In the genomic region with DNA sequence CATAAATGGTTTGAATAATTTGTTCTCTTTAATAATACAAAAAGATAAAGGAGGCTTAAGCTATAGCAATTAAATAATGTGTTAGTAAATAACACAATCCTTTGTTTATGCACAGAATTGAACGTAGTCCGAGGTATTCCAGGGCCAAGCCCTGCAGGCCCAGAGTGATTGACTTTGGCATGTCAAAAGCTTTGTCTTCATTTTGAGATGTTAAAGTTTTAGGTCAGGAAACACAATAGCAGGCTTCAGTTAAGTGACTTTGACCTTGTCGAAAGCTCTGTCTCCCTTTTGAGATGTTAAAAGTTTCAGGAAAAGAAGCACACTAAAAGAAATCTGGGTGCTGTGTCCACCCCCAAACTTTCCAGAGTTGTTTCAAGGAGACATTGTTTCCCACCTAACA, we compare ENCODE assay signal across 23 mouse cellular contexts. TPM values are rescaled to one million over a fixed set of nuclear protein-coding genes. Genes with fewer than 3 reads are reported as not detected.
DNase-seq lines count a peak whose midpoint lies in the region; TF ChIP-seq lines count a peak whose summit lies in the region.
"Had no signal": no experiment of that assay in that cellular context is flagged by ENCODE, and none has a peak within 500 bp of the region (broad histone marks: within the 10 kb centered on the region; RNA-seq: fewer than 3 reads in every experiment).

No protein-coding gene starts in this region.

- DNase-seq in gastrocnemius, adult 2 months: no peak
- no peak for DNase-seq in gastrocnemius, adult 8-10 months (ENCODE audit: low spot score in 2 of 2)
- peak; percentile 60 for DNase-seq in ES-E14 (ENCODE audit: low read depth, low spot score)
- DNase-seq in ZHBTc4 (ENCODE audit: low read depth, low spot score): peak; percentile 91
- no peak for DNase-seq in kidney, postnatal 25 days
- DNase-seq in cerebellum, postnatal 4 days (ENCODE audit: low spot score in 2 of 2): no peak
- DNase-seq: adrenal gland, adult 8-10 months; adrenal gland, postnatal 14 days; adrenal gland, postnatal 36 days; cerebellum, adult 11-12 months; cerebellum, adult 2 months; cerebellum, adult 9-10 months; cerebellum, postnatal 10 days; cerebellum, postnatal 25 days; embryo, embryonic 11 days had no signal

- in situ Hi-C loops in ES-E14 (cut with MboI; ENCODE audit: low sequenced_read_pairs in 2 of 2, unreplicated experiment in 2 of 2): no loop called here

- no peaks in the 10 kb centered on the region for H3K27me3 ChIP-seq in ES-Bruce4 (ENCODE audit: control insufficient read depth, insufficient read depth, low read length, poor library complexity, severe bottlenecking)
- H3K27me3 ChIP-seq: embryonic facial prominence, embryonic 13.5 days; embryonic facial prominence, embryonic 15.5 days; forebrain, embryonic 12.5 days; Patski had no signal

- TF ChIP-seq EP300 in ES-Bruce4 (IDR thresholded peaks at IDR 0.05; ENCODE audit: insufficient read depth, low read depth, low read length): peak; percentile 90

- H3K36me3 ChIP-seq in ES-Bruce4 (ENCODE audit: control insufficient read depth, insufficient read depth, low read length, poor library complexity, severe bottlenecking) (no peaks in the 10 kb centered on the region), ES-E14 (ENCODE audit: control insufficient read depth, insufficient read depth, low read length, poor library complexity, severe bottlenecking) (no peaks in the 10 kb centered on the region)
- H3K36me3 ChIP-seq: embryonic facial prominence, embryonic 13.5 days; embryonic facial prominence, embryonic 15.5 days; forebrain, embryonic 10.5 days; forebrain, embryonic 12.5 days; G1E had no signal

- intact Hi-C loops in gastrocnemius, adult 2 months (cut with DNase I): no loop called here

- H3K4me1 ChIP-seq in ES-Bruce4 (ENCODE audit: control insufficient read depth, insufficient read depth, low read length) (peaks cover 2% of the 10 kb centered on the region), ES-E14 (ENCODE audit: control insufficient read depth in 2 of 2, insufficient read depth in 2 of 2, low read length in 2 of 2, poor library complexity in 1 of 2) (peaks cover 22 to 33% of the 10 kb centered on the region in 2 experiments)
- H3K4me1 ChIP-seq: embryonic facial prominence, embryonic 13.5 days; embryonic facial prominence, embryonic 15.5 days; forebrain, embryonic 10.5 days had no signal

- H3K9me3 ChIP-seq in ES-Bruce4 (replicated peaks; ENCODE audit: control insufficient read depth, insufficient read depth, low read length, poor library complexity, severe bottlenecking): peaks cover 8% of the 10 kb centered on the region
- no peaks in the 10 kb centered on the region for H3K9me3 ChIP-seq in ES-E14 (ENCODE audit: control insufficient read depth, insufficient read depth, low read depth, low read length)
- H3K9me3 ChIP-seq: embryonic facial prominence, embryonic 13.5 days; embryonic facial prominence, embryonic 15.5 days; forebrain, embryonic 10.5 days; forebrain, embryonic 12.5 days; G1E had no signal

- no peak for TF ChIP-seq POLR2A in ES-Bruce4 (IDR thresholded peaks at IDR 0.05; ENCODE audit: insufficient read depth, low read length)

- no peak for TF ChIP-seq CTCF in gastrocnemius, adult 2 months (IDR thresholded peaks at IDR 0.05)
- no peak for TF ChIP-seq CTCF in ES-Bruce4 (IDR thresholded peaks at IDR 0.05; ENCODE audit: low read depth, low read length)

- H3K4me3 ChIP-seq in gastrocnemius, adult 2 months: no peak overlapping the region
- H3K4me3 ChIP-seq in ES-Bruce4 (ENCODE audit: low read depth, low read length) (no peak overlapping the region), ES-E14 (ENCODE audit: insufficient read depth in 1 of 2, low read depth in 1 of 2, low read length in 2 of 2, poor library complexity in 1 of 2, severe bottlenecking in 1 of 2) (peak overlapping the region in 1 of 2 experiments; percentile 15; a peak in 2 of 4 replicates)
- H3K4me3 ChIP-seq: embryonic facial prominence, embryonic 13.5 days; embryonic facial prominence, embryonic 15.5 days; erythroblast, embryonic 14.5 days; forebrain, embryonic 10.5 days; forebrain, embryonic 12.5 days had no signal

- H3K27ac ChIP-seq in gastrocnemius, adult 2 months: peak overlapping the region; percentile 10; the same call in 1 of the 2 replicates
- H3K27ac ChIP-seq in ES-Bruce4 (ENCODE audit: insufficient read depth, low read length): no peak overlapping the region
- peak overlapping the region; percentile 100; the same call in 1 of the 2 replicates for H3K27ac ChIP-seq in ES-E14 (ENCODE audit: insufficient read depth, low read depth, low read length, poor library complexity, severe bottlenecking)
- H3K27ac ChIP-seq: embryonic facial prominence, embryonic 13.5 days; embryonic facial prominence, embryonic 15.5 days; forebrain, embryonic 10.5 days; forebrain, embryonic 12.5 days had no signal

- H3K9ac ChIP-seq in ES-Bruce4 (ENCODE audit: low read depth, poor library complexity, severe bottlenecking) (no peak overlapping the region), ES-E14 (ENCODE audit: insufficient read depth, low read depth, low read length, poor library complexity, severe bottlenecking) (no peak overlapping the region)
- H3K9ac ChIP-seq: embryonic facial prominence, embryonic 13.5 days; embryonic facial prominence, embryonic 15.5 days; forebrain, embryonic 12.5 days had no signal

TF ChIP-seq in ES-E14, 5 proteins besides CTCF, POLR2A, EP300 and RAD21:
- peak; percentile 77 for TF ChIP-seq CHD2 (IDR thresholded peaks at IDR 0.05; ENCODE audit: low read depth, low read length)
- no peak for TF ChIP-seq ZC3H11A (IDR thresholded peaks at IDR 0.05; ENCODE audit: borderline replicate concordance, low read depth, low read length)

RNA-seq across cellular contexts. Expression of a gene that starts 26.3 kb away (rescaled TPM):
- 10 to 100 TPM; 66.2 to 83.3 TPM for total RNA-seq in gastrocnemius, adult 2 months (2021)
- 10 to 100 TPM; 46.8 to 78.5 (median 60.2) TPM for total RNA-seq in gastrocnemius, adult 8-10 months (2022)
- polyA plus RNA-seq in ES-Bruce4 (2011; ENCODE audit: insufficient read depth, insufficient read length, low read depth, missing spikeins): 32.0 and 33.8 TPM in 2 replicates
- total RNA-seq in ES-E14 (2012; rRNA removed): 89.3 and 99.9 TPM in 2 replicates
- polyA plus RNA-seq: erythroblast, embryonic 14.5 days; G1E had no signal

Comparison
In these comparisons a context has a peak if more than half of its experiments do, and no peak if none do; other contexts are left out.
1. DNase-seq: peak in ES-E14 (single experiment) and ZHBTc4 (single experiment); none in gastrocnemius, adult 2 months (single experiment), gastrocnemius, adult 8-10 months (0 of 2), kidney, postnatal 25 days (0 of 2) and cerebellum, postnatal 4 days (0 of 2).